In genomic region chr15:88732405-88733020, GRCm38 (mm10) we compare ENCODE assay signal across 8 mouse cellular contexts. TPM values are rescaled to one million over a fixed set of nuclear protein-coding genes. Genes with fewer than 3 reads are reported as not detected.
DNase-seq lines count a peak whose midpoint lies in the region; ATAC-seq lines count a peak whose summit lies in the region.

No protein-coding gene starts in this region.

- ATAC-seq in hindbrain, embryonic 12.5 days (ENCODE audit: low FRiP score): no peak

- H3K27ac ChIP-seq in hindbrain, embryonic 12.5 days: no peak overlapping the region
- H3K27ac ChIP-seq in midbrain, embryonic 10.5 days (replicated peaks): peak overlapping the region; percentile 97

- peak; percentile 37 for DNase-seq in kidney, adult 9 months
- no peak for DNase-seq in kidney, postnatal 14 days
- peak; percentile 17 for DNase-seq in NIH3T3 (ENCODE audit: low read depth)
- no peak for DNase-seq in midbrain, embryonic 10.5 days (ENCODE audit: low spot score)
- no peak for DNase-seq in cerebellum, postnatal 14 days
- no peak for DNase-seq in natural killer cell, adult 2 months (ENCODE audit: low spot score in 2 of 2)
- no peak for DNase-seq in yolk sac, embryonic 10.5 days (ENCODE audit: low spot score)

- H3K4me3 ChIP-seq in hindbrain, embryonic 12.5 days: peak overlapping the region; percentile 100
- H3K4me3 ChIP-seq in midbrain, embryonic 10.5 days: peak overlapping the region; percentile 99

- peak overlapping the region; percentile 100 for H3K9ac ChIP-seq in hindbrain, embryonic 12.5 days

- 37% methylated on average over 15 of the region's 15 CpGs for WGBS in hindbrain, embryonic 12.5 days
- WGBS in midbrain, embryonic 10.5 days: 43% methylated on average over 15 of the region's 15 CpGs

- H3K4me1 ChIP-seq in hindbrain, embryonic 12.5 days: peaks cover 32% of the 10 kb centered on the region
- H3K4me1 ChIP-seq in midbrain, embryonic 10.5 days: peaks cover 31% of the 10 kb centered on the region

- H3K9me3 ChIP-seq in hindbrain, embryonic 12.5 days (replicated peaks): no peaks in the 10 kb centered on the region
- no peaks in the 10 kb centered on the region for H3K9me3 ChIP-seq in midbrain, embryonic 10.5 days (replicated peaks)

- H3K36me3 ChIP-seq in hindbrain, embryonic 12.5 days: peaks cover 23% of the 10 kb centered on the region
- peaks cover 37% of the 10 kb centered on the region for H3K36me3 ChIP-seq in midbrain, embryonic 10.5 days

- peak overlapping the region; percentile 89 for H3K4me2 ChIP-seq in hindbrain, embryonic 12.5 days (replicated peaks)

- no peaks in the 10 kb centered on the region for H3K27me3 ChIP-seq in hindbrain, embryonic 12.5 days
- no peaks in the 10 kb centered on the region for H3K27me3 ChIP-seq in midbrain, embryonic 10.5 days (ENCODE audit: low read depth, poor library complexity, severe bottlenecking)

RNA-seq across cellular contexts. Expression of gene Brd1, which starts 1.5 kb away (rescaled TPM):
- polyA plus RNA-seq in hindbrain, embryonic 12.5 days (2016; fragmentation: Nextera tagmentation; extraction: Ambion mirVana): 26.9 and 28.2 TPM in 2 replicates
- polyA plus RNA-seq in midbrain, embryonic 10.5 days (2016; fragmentation: Nextera tagmentation; extraction: Ambion mirVana): 19.6 and 19.9 TPM in 2 replicates

RNA-seq across cellular contexts. Expression of gene Zbed4, which starts 18.9 kb away (rescaled TPM):
- polyA plus RNA-seq in hindbrain, embryonic 12.5 days (2016; fragmentation: Nextera tagmentation; extraction: Ambion mirVana): 37.1 and 37.3 TPM in 2 replicates
- polyA plus RNA-seq in midbrain, embryonic 10.5 days (2016; fragmentation: Nextera tagmentation; extraction: Ambion mirVana): 37.4 and 41.3 TPM in 2 replicates

Comparison
In these comparisons a context has a peak if more than half of its experiments do, and no peak if none do; other contexts are left out.
1. DNase-seq: peak in kidney, adult 9 months (single experiment) and NIH3T3 (single experiment); none in kidney, postnatal 14 days (single experiment), midbrain, embryonic 10.5 days (single experiment), cerebellum, postnatal 14 days (0 of 2), natural killer cell, adult 2 months (0 of 2) and yolk sac, embryonic 10.5 days (single experiment).